Mouse (Mus musculus): ENCODE measurements around the gene Smco4.

Smco4 gene

DNA sequence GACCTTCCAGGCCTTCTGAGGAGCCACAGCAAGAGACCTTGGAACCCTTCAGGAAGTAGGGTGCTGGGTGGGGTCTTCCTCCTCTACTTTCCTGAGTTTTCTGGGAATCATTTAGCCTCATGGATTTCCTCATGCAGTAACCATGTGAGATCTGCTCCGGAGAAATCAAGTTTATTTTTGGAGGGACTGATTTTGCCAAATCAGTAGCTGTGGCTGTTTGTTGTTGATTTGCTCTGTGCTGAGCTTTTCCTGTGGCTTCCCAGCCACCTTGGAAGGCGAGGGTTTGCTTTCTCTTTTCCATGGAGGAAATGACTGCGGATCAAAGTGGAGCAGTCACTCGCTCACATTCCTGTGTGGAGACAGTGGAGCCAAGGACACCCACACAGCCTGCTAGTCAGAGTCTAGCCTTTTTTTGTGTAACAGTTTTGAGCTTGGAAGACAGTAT, 14.2 kb downstream of the Smco4 start:
- DNase-seq (ENCODE audit: low spot score in 2 of 2), result no peak

GRCm38 (mm10) chr9:15509363-15509762, 16.1 kb downstream of the Smco4 start:
- no peak for DNase-seq (ENCODE audit: low spot score in 2 of 2)

- no peak for DNase-seq (ENCODE audit: low spot score in 2 of 2)
Measured at GRCm38 (mm10) chr9:15510557-15511310, 17.5 kb downstream of the Smco4 start.

DNA sequence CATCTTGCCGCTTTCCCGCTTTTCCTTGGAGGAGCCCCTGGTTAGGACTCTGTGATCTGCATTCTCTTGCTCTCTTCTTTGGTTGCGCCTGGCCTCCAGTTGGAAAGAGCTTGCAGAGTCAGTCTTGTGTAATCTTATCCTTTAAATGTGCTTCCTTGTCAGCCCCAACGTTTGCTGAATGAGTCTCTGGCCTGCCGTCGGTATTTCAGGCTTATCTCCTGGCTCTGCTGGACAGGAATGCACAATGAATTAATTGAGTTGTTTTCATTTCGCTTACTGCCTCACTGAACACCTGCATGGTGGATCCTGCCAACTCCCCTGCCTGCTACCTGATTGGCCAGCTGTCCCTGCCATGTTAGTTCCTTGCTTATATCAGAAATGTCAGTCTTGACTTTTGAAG, 19.7 kb downstream of the Smco4 start:
- DNase-seq (ENCODE audit: low spot score in 2 of 2), result no peak

DNA sequence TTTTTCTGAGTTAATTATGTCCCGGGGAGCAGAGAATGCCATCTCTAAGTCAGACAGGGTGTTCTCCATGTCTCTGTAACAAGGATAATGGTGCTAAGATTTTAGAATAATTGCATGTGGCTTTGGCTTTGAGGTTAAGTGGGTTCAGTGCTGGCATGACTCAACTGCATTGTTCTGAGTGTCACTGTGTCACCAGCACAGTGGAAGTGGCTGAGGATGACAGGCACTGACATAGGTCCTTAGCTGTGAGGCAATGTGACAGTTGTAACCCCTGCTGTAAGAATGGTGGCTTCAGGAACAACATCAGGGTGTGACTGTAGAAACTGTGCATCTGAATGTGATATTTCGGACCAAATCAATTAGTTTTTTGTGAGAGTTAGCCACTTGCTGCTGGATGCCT, 22.8 kb downstream of the Smco4 start:
- DNase-seq (ENCODE audit: low spot score in 2 of 2), result no peak

DNA sequence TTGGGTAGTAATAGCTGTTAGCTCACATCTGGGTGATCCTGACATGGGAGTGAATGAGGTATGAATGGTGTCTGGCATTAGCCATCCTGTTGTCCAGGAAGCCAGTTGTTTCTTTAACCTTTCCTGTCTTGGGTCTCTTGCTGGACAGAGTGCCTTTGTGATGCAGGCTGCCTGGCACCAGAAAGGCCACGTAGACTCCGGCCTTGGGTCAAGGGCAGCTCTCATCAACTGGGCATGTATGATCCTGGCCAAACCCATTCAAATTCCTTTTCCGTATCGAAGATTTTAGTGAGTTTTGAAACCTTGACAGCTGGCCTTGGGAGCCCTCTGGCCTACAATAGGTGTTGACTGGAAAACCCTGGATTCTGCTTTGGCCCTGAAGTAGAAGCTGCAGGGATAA, 24.7 kb downstream of the Smco4 start:
- DNase-seq (ENCODE audit: low spot score in 2 of 2), result no peak

GRCm38 (mm10) chr9:15522348-15522747, 29.1 kb downstream of the Smco4 start:
- no peak for DNase-seq (ENCODE audit: low spot score in 2 of 2)

DNA sequence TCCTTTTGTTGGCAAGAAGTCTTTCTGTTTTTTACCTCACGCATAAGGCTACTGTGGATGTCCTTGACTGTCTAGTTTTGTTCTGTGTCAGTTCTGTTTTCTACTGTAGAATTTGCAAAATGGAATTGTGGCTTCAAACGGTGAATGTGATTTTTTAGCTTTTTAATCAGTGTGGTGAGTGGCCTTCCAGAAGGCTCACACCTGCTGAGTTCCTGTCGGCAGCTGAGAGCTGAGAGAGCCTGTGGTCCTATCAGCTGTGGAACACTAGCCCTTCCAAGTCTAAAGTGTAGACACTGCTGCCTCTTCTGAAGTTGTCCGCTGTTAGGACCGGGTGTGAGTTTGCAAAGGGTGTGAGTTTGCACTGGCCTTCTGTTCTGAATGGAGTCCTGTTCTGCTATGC, 29.7 kb downstream of the Smco4 start:
- DNase-seq (ENCODE audit: low spot score in 2 of 2), result no peak

DNA sequence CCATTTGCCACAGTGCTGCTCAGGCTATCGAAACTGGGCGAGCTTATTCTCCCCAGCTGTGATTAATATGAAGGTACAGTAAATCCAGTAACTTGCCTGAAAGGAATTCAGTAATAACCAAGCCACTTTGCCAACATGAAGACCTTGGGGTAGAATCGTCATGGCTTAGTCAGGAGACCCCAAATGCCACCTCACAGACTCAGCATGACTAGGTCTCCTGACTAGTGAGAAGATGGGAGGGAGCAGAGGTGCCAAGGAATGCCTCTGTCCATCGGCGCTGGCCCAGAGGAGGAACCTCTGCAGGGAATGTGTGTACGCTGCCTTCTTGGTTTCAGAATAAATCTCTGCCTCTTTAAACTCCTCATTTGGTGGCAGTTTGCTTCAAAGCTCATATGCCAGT, 30.4 kb downstream of the Smco4 start:
- DNase-seq (ENCODE audit: low spot score in 2 of 2), result no peak

DNA sequence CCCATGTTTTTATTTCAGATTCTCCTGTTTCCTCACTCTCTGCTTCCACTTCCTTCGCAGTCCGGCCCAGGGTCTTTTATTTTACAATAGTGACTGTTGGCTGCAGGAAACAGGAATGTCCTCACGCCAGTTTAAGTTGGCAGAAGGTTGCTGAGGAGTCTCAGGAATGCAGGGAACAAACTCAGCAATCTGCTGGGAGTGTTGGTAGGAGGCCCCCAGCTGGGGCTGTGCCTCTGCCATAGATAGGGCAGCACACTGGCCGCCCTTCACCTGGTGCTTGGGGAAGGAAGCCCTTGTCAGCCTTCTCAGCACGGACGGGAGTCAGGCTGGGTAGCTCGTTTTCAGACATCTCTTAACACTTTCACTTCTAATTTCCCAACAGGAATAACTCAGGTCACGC, 32.0 kb downstream of the Smco4 start:
- no peak for DNase-seq (ENCODE audit: low spot score in 2 of 2)

DNA sequence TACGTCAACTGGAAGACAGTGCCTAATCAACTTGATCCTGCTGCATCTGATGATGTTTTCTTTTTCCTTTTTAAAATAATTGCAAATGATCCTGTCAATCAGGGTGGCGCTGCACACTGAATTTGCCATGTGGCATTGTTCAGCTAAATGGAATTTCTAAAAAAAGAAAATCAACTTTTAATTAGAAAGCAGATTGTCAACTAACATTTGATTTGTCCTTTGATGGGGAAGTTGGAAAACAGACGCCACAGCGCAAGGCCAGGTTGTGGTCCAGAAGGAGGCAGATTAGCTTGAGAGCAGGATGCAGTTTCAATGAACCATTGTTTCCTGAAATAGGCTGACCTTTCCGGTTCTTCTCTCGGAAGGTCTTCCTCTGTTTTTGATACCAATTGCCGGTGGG, 33.3 kb downstream of the Smco4 start:
- no peak for DNase-seq (ENCODE audit: low spot score in 2 of 2)

- no peak for DNase-seq (ENCODE audit: low spot score in 2 of 2)
Measured at GRCm38 (mm10) chr9:15527846-15528245, 34.6 kb downstream of the Smco4 start.

- DNase-seq (ENCODE audit: low spot score in 2 of 2), result no peak
Measured at GRCm38 (mm10) chr9:15528368-15528767, 35.1 kb downstream of the Smco4 start.

DNA sequence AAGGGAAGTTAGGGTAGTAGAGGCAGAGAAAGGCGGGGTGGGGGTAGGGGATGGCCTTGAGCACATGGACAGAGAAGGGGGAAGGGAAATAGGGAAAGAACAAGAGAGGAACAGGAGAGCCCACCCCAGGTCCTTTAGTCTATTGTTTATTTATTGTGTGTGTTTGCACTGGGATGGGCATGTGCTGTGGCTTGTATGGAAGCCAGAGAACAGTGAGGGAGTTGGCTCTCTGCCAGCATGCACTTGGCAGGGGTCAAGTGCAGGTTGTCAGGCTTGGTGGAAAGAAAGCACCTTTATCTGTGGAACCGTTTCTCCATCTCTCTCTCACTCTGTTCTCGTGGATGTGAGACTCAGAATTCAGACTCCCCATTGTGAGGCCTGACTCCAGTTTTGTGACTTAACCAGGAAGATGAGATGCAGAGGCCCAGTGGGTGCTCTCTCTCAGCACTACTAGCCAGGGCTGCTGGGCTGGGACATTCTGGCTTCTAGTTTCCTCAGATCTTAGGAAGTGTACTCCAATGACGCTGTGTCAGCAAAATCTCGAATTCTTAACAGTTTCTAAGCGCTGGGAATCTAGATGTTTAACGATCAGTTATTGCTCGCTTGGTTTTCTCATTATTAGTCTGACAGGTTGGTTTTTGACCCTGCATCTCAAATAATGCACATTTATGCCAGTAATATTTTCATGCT, 36.2 kb downstream of the Smco4 start:
- no peak for DNase-seq (ENCODE audit: low spot score in 2 of 2)

DNA sequence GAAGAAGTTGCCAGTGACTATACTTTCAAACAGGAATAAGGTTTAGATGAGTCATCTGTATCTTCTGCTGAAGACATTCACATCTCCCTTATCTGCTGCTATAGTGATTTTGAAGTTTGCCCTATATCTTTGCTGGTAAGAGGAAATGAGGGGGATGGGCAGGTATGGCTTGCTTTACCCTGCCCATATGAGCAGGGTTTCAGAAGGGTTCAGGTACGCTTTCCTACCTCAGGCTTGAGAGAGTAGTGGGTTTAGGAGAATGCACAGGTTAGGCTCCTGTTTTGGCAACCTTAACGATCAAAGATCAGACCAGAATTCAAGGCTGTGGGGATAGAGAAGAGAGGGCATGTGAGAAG, 36.7 kb downstream of the Smco4 start:
- no peak for DNase-seq (ENCODE audit: low spot score in 2 of 2)

DNA sequence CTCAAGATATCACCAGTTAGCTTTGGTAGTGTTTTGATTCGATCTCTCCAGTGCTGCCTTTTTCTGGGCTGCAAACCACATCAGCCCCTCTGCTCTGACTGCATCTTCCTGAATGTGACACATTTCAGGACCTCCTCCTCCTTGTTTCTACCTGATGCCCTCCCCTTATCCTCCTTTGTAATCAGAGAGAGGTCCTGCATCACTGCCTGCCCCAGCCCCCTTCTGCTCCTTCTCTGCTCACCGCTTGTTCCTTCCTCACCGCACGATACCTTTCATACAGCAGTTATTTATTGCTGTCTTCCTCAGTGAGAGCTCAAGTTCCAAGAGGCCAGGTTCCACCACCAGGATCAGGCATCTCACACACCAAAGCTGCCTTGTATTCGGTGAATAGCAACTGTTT, 38.0 kb downstream of the Smco4 start:
- DNase-seq (ENCODE audit: low spot score in 2 of 2), result no peak

DNA sequence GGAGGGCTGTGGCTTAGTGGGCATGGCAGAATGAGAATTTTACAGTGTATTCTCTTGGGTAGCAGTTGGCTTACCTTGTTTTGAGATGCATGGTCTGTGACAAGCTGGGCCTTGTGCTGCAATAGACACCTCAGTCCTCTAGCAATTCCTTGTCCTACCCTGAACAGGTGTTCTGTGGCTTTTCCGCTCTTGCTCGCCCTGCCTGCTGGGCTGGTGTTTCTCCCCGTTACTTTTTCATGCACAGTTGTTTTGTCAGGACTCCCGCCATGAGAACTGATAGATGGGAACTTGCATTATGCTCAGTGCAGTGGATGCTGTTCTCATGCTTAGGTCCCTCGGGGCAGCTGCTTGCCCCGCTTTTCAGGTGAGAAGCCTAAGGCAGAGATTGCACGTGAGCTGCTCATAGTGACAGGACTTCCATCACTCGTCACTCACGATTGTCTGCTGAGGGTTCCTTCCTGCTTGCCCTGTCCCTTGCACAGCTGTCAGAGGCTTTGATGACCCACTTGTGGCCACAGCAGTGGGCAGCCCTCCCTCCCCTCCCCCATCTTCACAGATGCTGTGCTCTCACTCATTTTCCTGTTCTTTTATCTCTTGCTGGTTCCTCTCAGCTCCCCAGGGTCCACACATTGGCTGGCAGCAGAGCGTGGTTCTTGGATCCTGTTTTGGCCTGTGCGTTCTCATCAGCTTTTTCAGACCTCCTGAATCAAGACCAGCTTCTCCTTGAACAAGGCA, 40.3 kb downstream of the Smco4 start:
- DNase-seq (ENCODE audit: low spot score in 2 of 2), result no peak

DNA sequence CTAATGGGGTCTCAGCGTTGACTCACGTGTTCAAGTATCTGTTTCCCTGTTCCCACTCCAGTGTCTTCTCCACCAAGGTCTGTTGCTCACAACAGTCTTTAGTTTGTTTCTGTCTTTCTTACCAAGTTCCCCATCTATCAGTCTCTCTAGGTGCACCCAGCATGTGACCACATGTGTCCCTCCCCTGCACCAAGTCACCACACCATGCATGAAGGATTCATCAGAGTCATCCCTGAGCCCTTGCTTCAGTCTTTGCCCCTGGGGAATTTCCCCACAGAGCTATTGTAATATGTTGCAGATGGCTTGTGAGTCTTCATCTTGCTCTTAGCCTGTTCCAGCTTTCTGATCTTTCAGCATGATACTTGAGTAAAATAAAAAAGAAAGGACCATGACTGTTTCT, 40.9 kb downstream of the Smco4 start:
- DNase-seq (ENCODE audit: low spot score in 2 of 2), result peak in 1 of 2 experiments; percentile 14

- no peak for DNase-seq (ENCODE audit: low spot score in 2 of 2)
Measured at GRCm38 (mm10) chr9:15535418-15535817, 42.2 kb downstream of the Smco4 start.

DNA sequence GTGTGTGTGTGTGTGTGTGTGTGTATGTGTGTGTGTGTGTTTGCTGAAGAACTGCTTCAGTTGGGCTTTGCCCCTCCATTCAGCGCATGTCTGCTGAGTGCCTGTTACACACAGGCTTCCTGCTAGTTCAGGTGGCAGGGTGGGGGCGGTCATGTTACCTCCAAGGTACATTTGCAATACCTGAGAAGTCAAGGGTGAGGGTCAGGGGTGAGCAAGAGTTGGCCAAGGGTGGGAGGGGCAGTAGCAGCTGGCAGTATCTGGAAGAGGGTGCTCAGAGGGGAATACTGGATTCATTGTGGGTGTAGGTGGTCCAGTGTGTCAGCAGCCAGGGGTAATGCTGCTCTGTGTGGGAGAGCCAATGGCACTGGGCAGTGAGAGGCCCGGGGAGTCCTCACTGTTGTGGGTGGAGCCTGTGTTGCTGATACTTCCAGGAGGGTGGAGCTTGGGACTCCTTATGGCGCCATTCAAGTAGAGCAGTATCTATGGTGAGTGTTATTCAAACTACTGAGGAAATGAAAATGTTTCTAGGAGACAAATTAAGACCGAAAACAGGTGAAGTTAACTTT, 43.7 kb downstream of the Smco4 start:
- no peak for DNase-seq (ENCODE audit: low spot score in 2 of 2)

DNA sequence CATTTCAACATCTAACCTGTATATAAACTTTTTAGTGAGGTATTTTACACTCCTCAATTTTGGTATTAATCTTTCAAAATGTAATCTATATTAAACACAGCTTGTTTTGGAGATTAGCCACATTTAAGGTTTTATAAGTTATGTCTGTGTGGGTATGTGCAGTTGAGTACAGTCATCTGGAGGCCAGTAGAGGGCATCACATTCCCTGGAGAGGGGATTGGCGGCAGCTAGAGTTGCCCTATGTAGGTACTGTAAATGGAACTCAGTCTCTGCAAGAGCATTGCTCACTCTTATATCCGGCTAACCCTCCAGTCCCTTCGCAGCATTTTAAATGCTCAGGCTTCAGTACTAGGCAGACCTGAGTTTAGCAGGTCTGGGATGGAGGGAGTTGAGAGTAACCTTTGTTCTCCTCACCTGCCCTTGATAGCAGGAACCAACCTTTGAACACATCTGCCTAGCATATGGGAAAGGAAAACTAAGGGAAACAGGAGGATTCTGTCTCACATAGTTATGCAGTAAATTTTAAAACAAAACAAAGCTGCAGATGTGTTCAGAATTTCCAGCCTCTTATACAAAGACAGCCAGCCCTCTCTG, 44.3 kb downstream of the Smco4 start:
- no peak for DNase-seq (ENCODE audit: low spot score in 2 of 2)

- no peak for DNase-seq (ENCODE audit: low spot score in 2 of 2)
Measured at GRCm38 (mm10) chr9:15538979-15539533, 45.8 kb downstream of the Smco4 start.

Measured in spleen, postnatal 14 days (tissue).